Mouse (Mus musculus) cortical plate, adult 2 months (tissue): ENCODE results near the gene Tspan9. TPM values are rescaled to one million over a fixed set of nuclear protein-coding genes. Genes with fewer than 3 reads are reported as not detected.

Experiments used
- H3K27ac ChIP-seq: fragments of 200-500 bp; 2 replicates; pipeline ENCODE4 v1.5.1; 2012; ENCODE audit warnings: low read length, control low read depth, inconsistent platforms; ENCODE audit not compliant: insufficient read depth
- H3K4me1 ChIP-seq: fragments of 200-500 bp; 2 replicates; pipeline ENCODE4 v1.6.1; 2011; ENCODE audit warnings: low read length; ENCODE audit not compliant: control insufficient read depth, insufficient read depth
- H3K4me3 ChIP-seq: fragments of 200-500 bp; 2 replicates; pipeline ENCODE4 v1.5.1; 2011; ENCODE audit warnings: mild to moderate bottlenecking, low read length, control low read depth; ENCODE audit not compliant: insufficient read depth
- CTCF ChIP-seq: fragments of 200-500 bp; IDR thresholded peaks from 2 replicates; pipeline ENCODE4 v1.5.1; 2011; ENCODE audit warnings: mild to moderate bottlenecking, control low read depth, low read length; ENCODE audit not compliant: insufficient read depth; ENCODE audit errors: extremely low read depth
- POLR2A ChIP-seq: fragments of 200-500 bp; IDR thresholded peaks from 2 replicates; pipeline ENCODE4 v1.6.1; 2011; ENCODE audit warnings: mild to moderate bottlenecking, low read length, control low read depth; ENCODE audit not compliant: insufficient read depth; ENCODE audit errors: extremely low read depth
- polyA plus RNA-seq: library from polyadenylated mRNA; depleted of rRNA; stranded (reverse); fragments of >200 nt; gene quantifications from 2 replicates; pipeline ENCODE4 v1.2.3, GENCODE M21; 2012

Tspan9 gene
- polyA plus RNA-seq, 1 experiment: 55.5 TPM

GRCm38 (mm10) chr6:128044691-128045090 is 98.7 kb downstream of the Tspan9 start:
- no peak for TF ChIP-seq POLR2A
- TF ChIP-seq CTCF: no peak
- no peak overlapping the region for H3K27ac ChIP-seq
- H3K4me1 ChIP-seq: peaks cover 2% of the 10 kb centered on the region; the same call in 1 of the 2 replicates
- no peak overlapping the region for H3K4me3 ChIP-seq

- TF ChIP-seq CTCF (no peak), POLR2A (no peak)
- Histone ChIP-seq H3K4me1 (peaks cover 2% of the 10 kb centered on the region; the same call in 1 of the 2 replicates), H3K27ac (no peak overlapping the region), H3K4me3 (no peak overlapping the region)
These were observed 99.9 kb downstream of the Tspan9 start for GRCm38 (mm10) chr6:128043486-128043885.

GRCm38 (mm10) chr6:128041836-128042235 is 101.6 kb downstream of the Tspan9 start:
- Histone ChIP-seq H3K4me1 (peaks cover 2% of the 10 kb centered on the region; the same call in 1 of the 2 replicates), H3K4me3 (no peak overlapping the region), H3K27ac (no peak overlapping the region)
- no peak for TF ChIP-seq POLR2A

- Histone ChIP-seq H3K4me1 (peaks cover 2% of the 10 kb centered on the region; the same call in 1 of the 2 replicates), H3K4me3 (no peak overlapping the region)
- TF ChIP-seq POLR2A: no peak
- no peak for TF ChIP-seq CTCF
These were observed 104.2 kb downstream of the Tspan9 start for GRCm38 (mm10) chr6:128039077-128039766.

GRCm38 (mm10) chr6:128038568-128038967 is 104.8 kb downstream of the Tspan9 start:
- Histone ChIP-seq H3K4me3 (no peak overlapping the region), H3K4me1 (peaks cover under 1% of the 10 kb centered on the region), H3K27ac (no peak overlapping the region)
- TF ChIP-seq CTCF (no peak), POLR2A (no peak)

More at GRCm38 (mm10) chr6:128039077-128039766, 104.2 kb downstream of the Tspan9 start:
- H3K27ac ChIP-seq: no peak overlapping the region

- Histone ChIP-seq H3K27ac (no peak overlapping the region), H3K4me3 (no peak overlapping the region), H3K4me1 (peaks cover 3% of the 10 kb centered on the region)
- TF ChIP-seq POLR2A (no peak), CTCF (no peak)
These were observed 106.8 kb downstream of the Tspan9 start for GRCm38 (mm10) chr6:128036597-128036996.

GRCm38 (mm10) chr6:128035930-128036309 is 107.5 kb downstream of the Tspan9 start:
- Histone ChIP-seq H3K4me1 (peaks cover 3% of the 10 kb centered on the region), H3K27ac (no peak overlapping the region), H3K4me3 (peak overlapping the region; percentile 51)
- no peak for TF ChIP-seq POLR2A
- TF ChIP-seq CTCF: no peak

GRCm38 (mm10) chr6:128035250-128035929 is 108.0 kb downstream of the Tspan9 start:
- H3K27ac ChIP-seq: 0 out of 2 replicates have a peak overlapping the region, but pooled peaks have one; percentile 24
- TF ChIP-seq POLR2A (peak; percentile 65), CTCF (no peak)
- H3K4me1 ChIP-seq: peaks cover 3% of the 10 kb centered on the region
- peak overlapping the region; percentile 51 for H3K4me3 ChIP-seq

- Histone ChIP-seq H3K4me1 (peaks cover 3% of the 10 kb centered on the region), H3K27ac (0 out of 2 replicates have a peak overlapping the region, but pooled peaks have one; percentile 24), H3K4me3 (peak overlapping the region; percentile 51)
- TF ChIP-seq POLR2A: peak; percentile 22; the same call in 1 of the 2 replicates
- no peak for TF ChIP-seq CTCF
These were observed 108.8 kb downstream of the Tspan9 start for GRCm38 (mm10) chr6:128034317-128035249.
